Mouse (Mus musculus) CD4-positive, CD25-positive, alpha-beta regulatory T cell, adult 4 months (primary cell): ENCODE measurements around the gene Npc1l1. TPM values are rescaled to one million over a fixed set of nuclear protein-coding genes. Genes with fewer than 3 reads are reported as not detected.
A peak's percentile ranks its signal among the peaks of the same experiment; 100 is the strongest.
"Not testable (repeated sequence)": the region's sequence is repeated elsewhere in the genome, so short reads cannot be mapped to it uniquely, and the experiment has no call there.

Experiments used
- ATAC-seq: one replicate; pipeline ENCODE4 v1.8.0; 2017
- polyA plus RNA-seq, 2 experiments: library from polyadenylated mRNA; unstranded; fragments of 100-300 nt; shearing (Covaris generic); gene quantifications; one replicate each; pipeline ENCODE4 v1.2.1; 2017

Npc1l1 gene
- under 1 TPM; 0.07 to 0.13 TPM for polyA plus RNA-seq

DNA sequence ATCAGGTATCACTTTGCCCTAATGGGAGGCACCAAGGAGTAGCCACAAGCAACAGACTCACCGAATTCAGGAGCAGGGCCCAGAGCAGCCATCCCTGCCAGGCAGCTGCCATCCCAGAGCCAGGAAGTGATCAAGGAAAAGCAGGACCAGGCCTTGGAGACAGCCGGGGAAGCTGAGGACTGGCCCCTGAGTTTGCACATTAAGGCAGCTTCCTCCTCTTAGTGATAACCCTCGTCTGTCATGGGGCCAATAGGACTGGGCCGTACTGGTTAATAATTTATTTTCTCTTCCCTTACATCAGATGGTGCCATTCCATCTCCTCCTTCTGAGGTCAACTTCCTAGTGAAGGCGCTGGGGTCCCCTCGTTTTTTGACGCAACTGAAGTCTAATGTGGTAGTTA is at the start of gene Npc1l1:
Gene Npc1l1 (minus strand): TSS at position 132 of the 400 bp plus-strand sequence.
- no peak for ATAC-seq

DNA sequence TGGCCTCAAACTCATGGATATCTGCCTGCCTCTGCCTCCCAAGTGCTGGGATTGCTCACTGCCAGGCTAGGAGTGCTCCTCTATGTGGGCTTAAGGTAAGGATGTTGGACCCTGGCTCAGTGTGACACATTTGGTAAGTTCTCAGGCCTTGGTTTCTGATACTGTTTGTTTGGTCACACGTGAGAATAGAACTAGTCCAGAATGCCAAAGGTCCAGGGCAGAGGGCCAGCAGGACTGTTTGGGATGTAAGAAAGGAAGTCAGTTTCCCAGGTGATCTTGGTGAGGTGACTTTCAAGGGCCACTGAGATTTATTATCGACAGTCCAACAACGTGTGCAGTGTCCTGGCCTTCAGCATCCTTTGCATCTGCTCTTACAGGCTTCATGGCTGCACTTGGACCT is 46.5 kb upstream of the Npc1l1 start:
- no peak for ATAC-seq

DNA sequence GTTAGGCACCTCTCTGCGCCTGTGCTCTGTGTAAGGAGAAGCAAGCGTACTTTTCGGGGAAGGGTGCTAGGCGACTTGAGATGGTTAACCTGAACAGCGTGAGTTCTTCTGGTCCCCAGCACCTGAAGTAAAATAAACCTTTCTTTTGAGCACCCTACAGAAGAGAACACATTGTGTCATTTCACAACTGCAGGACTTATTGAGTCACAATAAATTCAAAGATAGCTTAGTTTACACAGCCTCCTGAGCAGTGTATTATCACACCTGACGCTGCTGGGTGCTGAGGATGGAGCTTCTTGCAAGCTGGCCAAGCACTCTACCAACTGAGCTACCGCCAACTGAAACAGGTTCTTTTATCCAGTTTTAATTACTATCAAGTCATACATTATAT is 45.1 kb upstream of the Npc1l1 start:
- ATAC-seq, result no peak

DNA sequence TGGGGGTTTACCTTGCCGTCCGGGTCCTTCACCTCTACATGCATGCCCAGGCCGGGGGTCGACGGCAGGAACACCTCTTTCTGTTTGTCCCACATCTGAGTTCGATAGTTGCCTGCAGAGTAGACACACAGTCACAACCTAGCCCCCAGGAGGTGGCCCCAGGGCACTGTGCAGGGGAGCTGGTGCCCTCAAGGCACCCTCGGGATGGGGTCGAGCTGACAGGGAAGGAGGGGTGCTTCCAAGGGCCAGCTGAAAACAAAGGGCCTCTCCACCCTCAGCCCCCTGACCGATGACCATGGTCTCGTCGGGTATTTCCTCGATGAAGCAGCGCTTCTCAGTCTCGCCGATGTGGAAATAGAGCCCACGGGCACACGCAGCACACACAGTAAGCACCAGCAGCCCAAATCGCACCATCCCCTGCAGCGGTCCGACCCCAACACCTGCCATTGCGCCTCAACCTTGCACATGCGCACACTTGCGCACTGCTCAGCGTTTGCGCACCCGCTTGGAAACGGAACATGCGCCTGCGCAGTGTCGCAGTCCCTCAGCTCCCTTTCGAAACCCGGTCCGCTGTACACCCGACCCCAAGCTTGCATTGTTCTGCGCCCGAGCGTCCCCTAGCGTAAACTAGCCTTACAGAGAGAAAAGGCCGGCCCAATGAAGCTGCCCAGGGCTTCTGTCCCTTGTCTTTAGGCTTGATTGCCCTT is 44.6 kb upstream of the Npc1l1 start, which contains the start of gene Tmed4:
Gene Tmed4 (minus strand): TSS at position 484 of the 707 bp plus-strand sequence.
- peak; percentile 97 for ATAC-seq

DNA sequence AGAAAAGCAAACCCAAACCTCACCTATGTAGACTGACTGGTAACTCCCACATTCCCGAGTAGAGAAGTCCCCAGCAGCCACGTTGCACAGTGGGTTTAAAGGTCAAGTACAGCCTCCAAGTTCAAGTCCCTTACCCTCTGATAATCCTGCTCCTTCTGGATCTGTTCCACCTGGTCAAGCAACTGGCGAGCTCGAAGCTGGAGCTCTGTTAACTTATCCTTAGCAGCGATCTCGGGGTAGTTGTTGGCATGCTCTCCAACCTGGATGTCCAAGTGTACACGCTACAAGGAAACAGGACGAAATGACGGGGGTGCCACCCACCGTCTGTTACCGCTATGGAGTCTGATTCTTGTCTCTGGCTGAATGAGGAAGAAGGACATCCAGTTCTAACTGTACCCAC is 43.7 kb upstream of the Npc1l1 start:
- no peak for ATAC-seq

DNA sequence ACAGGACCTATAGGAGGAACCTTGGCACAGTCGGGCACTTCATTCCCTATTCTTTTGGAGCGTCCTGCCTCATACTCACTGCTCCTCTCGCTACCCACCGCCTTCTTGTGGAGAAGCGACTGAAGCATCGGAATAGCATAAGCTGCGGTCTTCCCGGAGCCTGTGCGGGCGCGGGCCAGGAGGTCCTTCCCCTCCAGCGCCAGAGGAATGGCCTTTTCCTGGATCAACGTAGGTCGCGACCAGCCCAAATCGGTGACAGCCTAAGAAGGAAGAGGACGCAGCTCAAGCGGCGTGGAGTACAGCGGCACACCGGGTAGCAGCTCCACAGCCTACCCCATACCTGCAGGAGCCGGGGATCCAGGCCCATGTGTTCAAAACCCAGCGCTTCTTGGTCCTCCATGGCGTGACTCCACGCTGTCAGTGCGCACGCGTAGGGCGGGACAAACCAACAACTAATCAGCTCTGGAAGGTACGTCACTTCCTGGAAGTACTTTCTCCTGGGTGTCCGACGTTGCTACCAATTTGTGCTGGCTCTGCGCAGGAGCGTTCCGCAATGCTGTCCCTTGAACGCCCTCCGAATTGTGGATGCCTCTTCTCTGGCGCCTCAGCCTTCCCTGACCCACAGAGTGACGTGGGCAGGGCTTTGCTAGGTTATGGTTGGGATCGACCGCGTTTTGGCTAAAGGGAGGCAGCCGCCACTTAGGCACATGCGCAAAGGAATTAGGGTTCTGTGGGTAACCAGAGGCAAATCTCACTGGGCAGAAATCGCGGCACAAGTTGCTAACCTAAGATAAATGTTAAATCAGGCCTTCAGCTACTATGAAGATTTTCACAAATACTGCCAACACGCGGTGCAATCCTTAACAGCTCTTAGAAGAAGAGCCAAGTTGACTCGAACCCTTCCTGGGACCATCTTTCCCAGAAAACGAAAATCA is 37.6 kb upstream of the Npc1l1 start, which contains the start of gene Ddx56:
Gene Ddx56 (minus strand): TSS at position 453 of the 935 bp plus-strand sequence.
- ATAC-seq, result peak; percentile 100

DNA sequence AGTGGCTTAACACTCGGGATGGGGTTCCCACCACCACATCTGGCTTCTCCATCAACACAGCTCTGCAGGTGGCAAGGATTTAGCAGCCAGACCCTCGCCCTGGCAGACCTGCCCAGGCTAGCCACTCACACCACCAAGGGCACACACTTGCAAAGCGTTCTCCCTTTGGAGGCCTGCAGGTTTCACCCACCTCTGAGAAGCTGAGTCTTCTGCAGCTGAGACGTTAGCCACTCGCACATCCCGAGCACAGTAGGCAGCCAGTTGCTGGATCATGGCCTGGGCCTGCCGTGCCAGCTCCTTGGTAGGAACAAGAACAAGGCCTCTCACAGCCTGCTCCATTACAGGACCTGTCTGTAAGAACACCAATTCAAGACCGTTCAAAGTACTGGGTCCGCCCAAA is 36.7 kb upstream of the Npc1l1 start:
- ATAC-seq, result no peak

DNA sequence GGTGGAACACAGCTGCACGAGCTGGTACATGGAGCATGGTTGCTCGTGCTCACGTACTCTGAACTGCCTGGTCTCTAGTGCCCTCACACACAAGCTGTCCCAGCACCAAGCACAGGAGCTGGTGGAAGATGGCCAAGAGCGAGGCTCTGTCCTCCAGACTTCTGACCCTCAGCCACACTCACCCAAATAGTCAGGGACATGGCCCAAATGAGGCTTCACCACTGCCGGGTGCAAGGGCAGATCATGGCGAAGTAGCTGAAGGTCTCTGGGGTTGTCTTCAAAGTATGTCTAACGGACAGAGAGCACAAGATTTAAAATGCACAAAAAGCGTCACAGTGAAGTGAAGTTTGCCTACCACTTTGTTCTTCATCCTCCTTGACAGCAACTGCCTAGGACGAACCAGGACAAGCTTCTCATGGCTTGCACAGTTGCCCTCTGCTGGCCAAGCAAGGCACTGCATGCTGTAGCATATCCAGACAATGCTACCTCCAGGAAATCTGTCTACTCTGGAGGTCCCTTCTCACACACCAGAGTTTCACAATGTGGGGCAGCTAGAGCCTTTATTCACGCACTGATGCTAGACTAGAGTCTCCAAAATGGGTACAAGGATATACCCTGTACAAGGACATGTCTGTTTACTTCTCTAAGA is 31.6 kb upstream of the Npc1l1 start:
- peak; percentile 74 for ATAC-seq

DNA sequence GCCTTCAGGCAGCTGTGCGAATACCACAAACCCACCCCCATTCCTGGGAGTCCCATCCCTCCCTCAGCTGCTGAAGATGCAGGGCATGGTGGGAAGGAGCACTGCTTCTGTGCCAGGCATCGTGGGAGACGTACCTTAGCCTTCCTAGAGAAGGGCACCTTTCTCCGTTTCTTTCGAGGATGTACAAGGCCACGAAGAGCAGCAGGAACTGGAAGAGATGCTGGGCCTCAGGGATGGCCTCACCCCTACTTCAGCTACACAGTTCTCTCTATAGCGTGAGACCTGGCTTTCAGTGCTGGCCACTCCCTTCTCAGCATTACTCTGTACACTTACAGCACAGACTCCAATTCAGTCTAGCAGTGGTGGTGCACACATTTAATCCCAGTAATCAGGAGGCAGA is 29.5 kb upstream of the Npc1l1 start:
- ATAC-seq, result no peak

DNA sequence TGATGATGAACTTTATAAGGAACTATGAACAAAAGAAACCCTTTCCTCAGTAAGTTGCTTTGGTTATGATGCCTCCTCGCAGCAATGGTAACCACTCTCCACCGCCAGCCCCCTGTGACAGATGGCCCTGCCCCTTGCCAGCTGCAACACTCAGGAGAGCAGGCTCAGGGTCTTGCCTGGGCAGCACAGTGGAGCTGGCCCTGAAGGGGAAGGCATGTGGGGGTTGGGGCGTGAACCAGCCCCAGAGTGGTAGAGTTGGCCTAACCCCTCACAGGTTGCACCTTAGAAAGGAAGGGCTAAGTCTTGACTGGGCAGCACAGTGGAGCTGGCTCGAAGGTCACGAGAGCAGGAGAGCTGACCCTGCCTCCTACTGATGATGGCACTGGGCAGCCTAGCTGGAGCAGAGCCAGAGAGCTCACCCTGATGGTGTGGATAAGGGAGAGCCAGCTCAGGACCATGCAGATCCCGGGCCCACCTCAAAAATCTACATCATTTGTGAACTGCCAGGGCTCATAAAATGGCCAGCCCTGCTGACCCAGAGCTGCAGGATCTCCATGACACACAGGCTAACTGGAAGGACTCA is 26.6 kb upstream of the Npc1l1 start:
- ATAC-seq, result no peak

DNA sequence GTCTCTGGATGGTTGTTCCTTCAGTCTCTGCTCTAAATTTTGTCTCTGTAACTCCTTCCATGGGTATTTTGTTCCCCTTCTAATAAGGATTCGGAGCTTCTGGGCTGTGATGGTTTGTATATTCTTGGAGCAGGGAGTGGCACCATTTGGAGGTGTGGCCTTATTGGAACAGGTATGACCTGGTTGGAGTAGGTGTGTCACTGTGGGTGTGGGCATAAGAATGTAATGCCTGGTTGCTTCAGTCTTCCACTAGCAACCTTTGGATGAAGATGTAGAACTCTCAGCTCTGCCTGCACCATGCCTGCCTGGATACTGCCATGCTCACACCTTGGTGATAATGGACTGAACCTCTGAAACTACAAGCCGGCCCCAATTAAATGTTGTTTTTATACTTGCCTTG is 24.7 kb upstream of the Npc1l1 start:
- ATAC-seq, result not testable (repeated sequence)

DNA sequence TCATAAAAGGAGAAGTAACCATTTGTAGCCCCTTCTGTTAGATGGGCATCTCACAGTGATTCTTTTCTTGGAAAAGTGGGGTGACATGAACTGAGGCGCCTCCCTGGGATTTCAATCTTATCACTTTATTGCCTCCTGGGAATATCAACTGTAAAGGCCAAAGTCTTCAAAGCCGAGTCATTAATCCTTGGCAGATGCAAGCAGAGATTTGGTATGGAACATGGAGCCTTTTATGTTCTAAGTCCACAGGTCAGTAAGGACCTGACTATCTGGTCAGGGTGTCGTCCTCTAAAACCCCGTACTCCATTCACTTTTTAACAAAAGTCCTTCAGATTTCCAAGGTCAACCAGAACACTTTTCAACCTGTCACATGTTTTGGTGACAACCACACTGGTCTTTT is 22.9 kb upstream of the Npc1l1 start:
- ATAC-seq, result no peak

DNA sequence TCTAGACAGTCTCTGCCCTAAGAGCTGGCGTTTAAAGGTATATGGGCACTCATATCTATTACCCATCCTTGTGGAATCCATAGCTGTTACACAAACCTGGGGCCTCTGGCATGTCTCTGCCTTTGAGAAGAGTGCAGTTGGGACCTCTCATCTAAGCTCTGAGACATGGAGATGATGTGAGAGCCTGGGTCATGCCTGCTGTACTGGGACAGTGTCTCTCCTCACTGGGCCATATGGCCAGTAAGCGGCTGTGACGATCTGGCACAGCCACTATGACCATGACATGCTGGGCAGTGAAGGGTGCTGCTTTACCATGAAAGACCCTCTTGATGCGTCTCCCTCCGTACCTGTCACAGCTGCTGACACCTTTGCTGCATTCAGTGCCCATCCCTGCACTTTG is 22.3 kb upstream of the Npc1l1 start:
- no peak for ATAC-seq

DNA sequence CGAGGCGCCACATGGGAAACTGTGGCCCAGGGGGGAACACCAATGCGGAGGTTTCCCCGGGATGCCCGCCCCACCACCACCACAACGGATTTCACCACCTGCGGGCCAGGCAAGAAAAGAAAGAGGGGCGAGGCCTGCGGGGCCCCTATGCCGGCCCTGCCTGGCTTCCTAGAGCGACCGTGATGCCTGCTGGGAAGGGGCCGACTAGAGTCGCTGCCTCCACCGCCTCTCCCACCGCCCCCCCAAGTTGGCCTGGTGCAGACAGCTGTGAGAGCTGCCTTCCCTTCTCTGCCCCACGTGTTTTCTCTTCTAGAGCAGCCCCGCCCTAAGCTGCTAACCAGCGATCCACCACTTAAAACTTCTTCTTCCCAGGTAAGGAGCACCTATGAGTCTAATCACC is 14.8 kb upstream of the Npc1l1 start:
- ATAC-seq, result no peak

DNA sequence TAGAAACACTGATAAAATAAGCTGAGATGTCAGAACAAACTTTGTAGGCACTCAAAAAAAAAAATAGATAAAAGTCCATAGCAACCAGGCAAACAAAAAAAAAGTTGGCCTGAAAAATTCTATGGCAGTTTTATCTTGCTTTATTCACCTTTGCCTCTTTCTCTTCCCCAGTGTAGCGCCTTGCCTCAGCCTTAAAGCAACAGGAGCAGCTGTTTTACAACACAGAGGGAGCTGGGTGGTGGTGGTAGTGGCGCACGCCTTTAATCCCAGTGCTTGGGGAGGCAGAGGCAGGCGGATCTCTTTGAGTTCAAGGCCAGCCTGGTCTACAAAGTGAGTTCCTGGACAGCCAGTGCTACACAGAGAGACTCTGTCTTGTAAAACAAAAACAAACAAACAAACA is 3.1 kb upstream of the Npc1l1 start:
- ATAC-seq, result no peak

DNA sequence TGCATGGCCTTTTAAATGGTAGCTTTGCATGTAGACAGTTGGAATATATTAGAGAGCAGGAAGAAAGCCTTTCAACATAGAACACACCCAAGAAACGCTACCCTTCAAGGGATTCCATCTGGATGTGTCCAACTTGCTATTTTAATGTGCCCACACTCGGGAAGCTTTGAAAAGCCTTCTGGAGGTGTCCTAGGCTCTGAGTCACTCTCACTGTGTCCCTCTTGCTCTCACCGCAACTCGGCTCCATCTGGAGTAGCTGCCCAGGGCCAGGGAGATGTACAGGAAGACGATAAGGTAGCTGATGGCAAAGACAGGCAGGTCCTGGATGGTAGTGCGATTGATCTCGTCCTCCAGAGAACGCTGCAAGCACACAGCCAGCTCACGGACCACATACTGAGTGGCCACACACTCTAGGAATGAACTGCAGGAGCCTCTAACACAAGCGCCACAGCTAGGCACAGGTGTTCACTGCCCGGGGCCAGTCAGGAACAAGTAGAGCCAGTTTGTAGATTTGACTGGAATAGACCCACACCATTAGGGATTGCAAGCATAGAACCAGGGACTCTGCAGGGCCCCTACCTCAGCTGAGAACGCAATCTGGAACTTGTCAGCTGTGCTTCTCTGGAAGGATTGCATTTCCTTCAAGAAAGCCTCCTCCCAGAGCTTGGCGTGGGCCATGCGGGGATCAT is 5.3 kb downstream of the Npc1l1 start:
- no peak for ATAC-seq

DNA sequence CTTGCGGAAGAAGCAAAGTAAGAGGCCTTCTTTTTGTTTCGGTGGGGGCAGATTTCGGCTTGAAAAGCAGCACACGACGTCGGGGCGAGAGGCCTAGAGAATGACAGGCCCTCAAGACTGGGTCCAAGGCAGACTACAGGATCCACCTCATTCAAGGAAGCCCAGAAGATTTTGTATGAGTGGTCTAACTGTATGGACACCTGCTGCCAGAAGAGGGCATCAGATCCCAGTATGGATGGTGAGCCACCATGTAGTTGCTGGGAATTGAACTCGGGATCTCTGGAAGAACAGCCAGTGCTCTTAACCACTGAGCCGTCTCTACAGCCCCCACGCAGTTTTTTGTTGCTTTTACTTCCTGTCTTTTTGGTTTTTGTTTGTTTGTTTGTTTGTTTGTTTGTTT is 7.8 kb downstream of the Npc1l1 start:
- no peak for ATAC-seq

DNA sequence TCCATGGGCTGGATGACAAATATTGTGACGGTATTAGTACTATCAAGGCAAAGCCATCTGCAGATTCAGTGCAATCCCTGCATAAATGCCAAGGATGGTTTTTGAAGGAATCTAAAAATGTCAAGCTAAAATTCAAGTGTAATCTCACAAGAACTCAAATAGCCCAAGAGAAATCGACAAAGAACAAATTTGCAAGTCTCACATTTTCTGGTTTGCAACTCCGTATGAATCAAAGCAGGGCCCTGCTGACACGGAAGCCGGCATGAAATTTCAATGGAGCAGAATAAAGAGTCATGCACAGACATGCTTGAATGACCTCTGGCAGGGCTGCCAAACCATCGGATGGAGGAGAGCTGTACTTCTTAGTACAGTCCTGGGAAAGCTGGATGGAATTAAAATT is 10.0 kb downstream of the Npc1l1 start:
- no peak for ATAC-seq

DNA sequence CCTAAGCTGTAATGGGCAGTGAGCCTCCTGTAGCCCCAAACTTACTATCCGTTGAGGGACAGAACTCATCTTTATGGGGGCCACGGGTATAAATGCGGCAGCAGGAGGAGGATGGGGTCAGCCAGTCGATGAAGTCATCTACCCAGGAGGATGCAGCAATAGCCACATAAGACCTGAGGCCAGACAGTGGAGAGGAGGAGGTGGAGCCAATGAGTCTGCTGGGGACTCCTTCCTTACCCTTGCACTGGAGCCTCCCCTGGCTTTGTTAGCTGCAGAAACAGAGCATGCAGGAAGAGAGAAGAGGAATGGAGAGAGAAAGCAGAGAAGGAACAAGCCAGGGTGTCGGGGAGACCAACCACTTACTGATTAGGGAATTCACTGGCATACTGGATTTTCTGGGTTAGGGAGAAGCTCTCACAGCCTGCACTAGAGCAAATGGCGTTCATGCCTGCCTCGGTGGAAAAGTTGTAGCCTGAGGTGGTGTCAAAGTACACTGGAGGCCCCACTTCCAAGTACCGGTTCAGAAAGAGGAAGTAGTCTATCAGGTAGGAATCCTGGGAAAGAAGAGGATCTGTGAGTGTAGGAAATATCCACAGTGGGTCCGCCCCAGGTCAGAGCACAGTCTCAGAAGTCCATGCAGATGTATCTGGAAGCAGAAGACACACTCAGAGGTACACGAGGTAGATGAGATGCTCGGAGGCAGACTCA is 11.6 kb downstream of the Npc1l1 start:
- ATAC-seq, result no peak

DNA sequence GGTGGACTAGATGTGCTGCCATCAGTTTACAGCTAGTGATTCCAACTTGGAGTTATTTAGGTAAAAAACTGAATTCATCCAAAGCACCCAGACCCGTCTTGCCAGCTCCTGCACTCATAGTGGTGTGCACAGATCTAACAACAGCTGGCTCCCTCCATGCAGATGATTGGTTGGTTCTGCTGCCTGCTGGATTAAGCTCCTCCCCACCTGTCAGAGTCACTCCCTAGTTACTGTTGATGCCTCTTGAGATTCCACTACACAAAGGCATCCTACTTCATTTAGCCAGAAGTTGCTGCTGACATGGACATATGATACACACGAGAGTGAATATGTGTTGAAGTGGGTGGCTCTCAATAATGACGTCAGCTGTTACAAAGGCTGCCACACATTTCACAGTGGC is 13.1 kb downstream of the Npc1l1 start:
- ATAC-seq, result no peak

DNA sequence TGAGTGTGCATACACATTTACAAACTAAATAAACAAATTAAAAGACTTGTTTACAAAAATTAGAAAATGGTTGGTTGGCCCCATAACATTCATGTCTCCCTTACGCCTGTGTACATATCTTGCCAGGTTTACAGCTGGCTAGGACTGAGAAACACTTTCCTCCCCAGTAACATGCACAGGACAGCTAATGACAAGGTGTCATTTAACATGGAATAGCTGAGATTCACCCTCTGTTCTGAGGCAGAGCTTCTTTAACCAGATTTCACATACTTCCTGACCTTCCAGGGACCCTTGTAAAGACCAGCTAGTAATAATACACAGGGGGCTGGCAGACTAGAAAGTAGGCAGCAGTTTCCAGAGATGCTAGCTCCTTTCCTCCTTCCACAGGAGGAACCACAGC is 21.8 kb downstream of the Npc1l1 start:
- ATAC-seq, result no peak

DNA sequence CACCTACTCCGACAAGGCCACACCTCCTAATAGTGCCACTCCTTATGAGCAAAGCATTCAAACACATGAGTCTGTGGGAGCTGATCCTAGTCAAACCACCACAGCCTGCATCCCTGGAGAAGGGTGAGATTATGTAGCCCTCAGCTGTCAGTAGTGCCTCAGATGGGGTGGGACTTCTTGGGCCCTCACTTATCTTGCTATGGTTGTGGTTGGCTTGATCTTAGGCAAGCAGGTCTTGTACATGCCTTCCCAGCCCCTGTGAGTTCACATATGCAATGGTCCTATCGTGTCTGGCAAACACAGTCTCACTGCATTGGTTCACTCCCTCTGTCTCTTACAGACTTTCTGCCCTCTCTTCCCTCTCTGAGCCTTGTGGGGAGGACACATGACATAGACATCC is 22.9 kb downstream of the Npc1l1 start:
- ATAC-seq, result no peak
